Mouse (Mus musculus) stomach, embryonic 15.5 days (tissue): ENCODE measurements around the gene Vipr1. TPM values are rescaled to one million over a fixed set of nuclear protein-coding genes. Genes with fewer than 3 reads are reported as not detected.
A peak's percentile ranks its signal among the peaks of the same experiment; 100 is the strongest.

Source experiments
- ATAC-seq: fragments of 200-750 bp; cut with Nextera tagmentation; 2 replicates; pipeline ENCODE4 v1.8.0; 2017; ENCODE audit warnings: low read depth, moderate number of reproducible peaks, moderate TSS enrichment; ENCODE audit not compliant: insufficient read depth, low FRiP score
- H3K27ac ChIP-seq: fragments of 300-500 bp; sonication (generic); 2 replicates; pipeline ENCODE4 v1.5.1; 2015; ENCODE audit warnings: mild to moderate bottlenecking, inconsistent platforms
- H3K27me3 ChIP-seq: fragments of 300-500 bp; sonication (generic); replicated peaks from 2 replicates; pipeline ENCODE4 v1.6.1; 2015; ENCODE audit warnings: inconsistent platforms
- H3K36me3 ChIP-seq: fragments of 300-500 bp; sonication (generic); 2 replicates; pipeline ENCODE4 v1.6.1; 2015; ENCODE audit warnings: inconsistent platforms
- H3K4me1 ChIP-seq: fragments of 300-500 bp; sonication (generic); 2 replicates; pipeline ENCODE4 v1.6.1; 2015; ENCODE audit warnings: inconsistent platforms
- H3K4me2 ChIP-seq: fragments of 300-500 bp; sonication (generic); 2 replicates; pipeline ENCODE4 v1.6.1; 2015; ENCODE audit warnings: mild to moderate bottlenecking, inconsistent platforms
- H3K4me3 ChIP-seq: fragments of 300-500 bp; sonication (generic); replicated peaks from 2 replicates; pipeline ENCODE4 v1.5.1; 2015; ENCODE audit warnings: inconsistent platforms
- H3K9ac ChIP-seq: fragments of 300-500 bp; sonication (generic); 2 replicates; pipeline ENCODE4 v1.6.1; 2015; ENCODE audit warnings: inconsistent platforms
- H3K9me3 ChIP-seq: fragments of 300-500 bp; sonication (generic); 2 replicates; pipeline ENCODE4 v1.6.1; 2016; ENCODE audit warnings: inconsistent platforms
- WGBS: fragments of 180-500 bp; shearing (Covaris S2); methylation state at CpG from one replicate; pipeline ENCODE4 v1.1.7; 2015; 5-methylcytosine and 5-hydroxymethylcytosine counted together
- polyA plus RNA-seq: library from polyadenylated mRNA; unstranded; fragments of >200 nt; fragmentation: Nextera tagmentation; extraction: Ambion mirVana; gene quantifications from 2 replicates; pipeline ENCODE4 v1.2.1, GENCODE M21; 2015

Gene Vipr1
- polyA plus RNA-seq, 1 experiment from 2014 or later: 1.6 TPM

DNA sequence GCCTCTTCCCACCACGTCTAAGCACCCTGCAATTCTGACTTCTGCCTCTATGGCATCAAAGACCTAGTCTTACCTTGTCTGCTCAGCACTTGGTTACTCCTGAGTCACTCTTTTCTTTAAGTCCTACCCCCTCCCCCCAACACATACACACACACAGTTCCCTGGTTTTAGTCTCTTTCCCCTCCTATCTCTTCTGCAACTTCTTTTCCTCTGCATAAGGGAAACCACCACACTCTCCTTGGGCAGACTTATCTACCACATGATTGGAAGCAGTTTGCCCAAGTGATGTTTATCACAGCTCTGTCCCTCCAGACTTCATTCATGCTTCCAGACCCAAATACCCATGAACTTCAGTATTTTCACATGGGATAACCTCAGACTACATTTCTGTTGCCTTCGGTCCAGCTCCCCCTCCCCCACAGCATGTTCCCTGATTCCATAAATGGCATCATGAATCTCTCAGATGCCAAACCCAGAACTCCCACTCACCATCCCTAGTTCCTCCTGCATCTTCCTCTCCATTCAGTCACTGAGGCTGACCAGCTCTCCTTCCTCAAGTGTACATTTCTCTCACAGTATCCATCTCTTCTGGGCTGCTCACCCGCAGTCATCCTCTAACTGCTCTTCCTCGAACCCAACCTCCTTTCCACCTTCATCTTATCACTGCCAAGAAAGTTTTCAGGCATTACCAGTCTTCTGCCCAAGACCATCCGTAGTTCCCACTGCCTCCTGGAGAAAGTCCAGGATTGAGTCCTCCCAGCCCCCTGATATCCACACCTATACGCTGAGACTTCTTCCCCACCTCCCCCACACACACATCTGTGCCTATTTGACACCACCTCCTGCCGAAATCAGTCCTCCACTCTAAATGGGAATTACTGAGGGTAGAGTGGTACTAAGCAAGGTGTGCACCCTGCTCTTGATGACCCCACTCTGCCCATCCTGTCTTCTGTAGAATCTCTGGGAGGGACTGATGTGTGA, 66.3 kb downstream of the Vipr1 start:
- H3K36me3 ChIP-seq: peaks cover 14% of the 10 kb centered on the region; the same call in 1 of the 2 replicates
- peaks cover 31% of the 10 kb centered on the region for H3K4me1 ChIP-seq
- H3K4me3 ChIP-seq: no peak overlapping the region
- H3K9me3 ChIP-seq: no peaks in the 10 kb centered on the region
- H3K27ac ChIP-seq: no peak overlapping the region
- WGBS: 63% methylated on average over 7 of the region's 7 CpGs
- H3K4me2 ChIP-seq: no peak overlapping the region
- H3K27me3 ChIP-seq: no peaks in the 10 kb centered on the region
- H3K9ac ChIP-seq: no peak overlapping the region
- ATAC-seq: no peak

DNA sequence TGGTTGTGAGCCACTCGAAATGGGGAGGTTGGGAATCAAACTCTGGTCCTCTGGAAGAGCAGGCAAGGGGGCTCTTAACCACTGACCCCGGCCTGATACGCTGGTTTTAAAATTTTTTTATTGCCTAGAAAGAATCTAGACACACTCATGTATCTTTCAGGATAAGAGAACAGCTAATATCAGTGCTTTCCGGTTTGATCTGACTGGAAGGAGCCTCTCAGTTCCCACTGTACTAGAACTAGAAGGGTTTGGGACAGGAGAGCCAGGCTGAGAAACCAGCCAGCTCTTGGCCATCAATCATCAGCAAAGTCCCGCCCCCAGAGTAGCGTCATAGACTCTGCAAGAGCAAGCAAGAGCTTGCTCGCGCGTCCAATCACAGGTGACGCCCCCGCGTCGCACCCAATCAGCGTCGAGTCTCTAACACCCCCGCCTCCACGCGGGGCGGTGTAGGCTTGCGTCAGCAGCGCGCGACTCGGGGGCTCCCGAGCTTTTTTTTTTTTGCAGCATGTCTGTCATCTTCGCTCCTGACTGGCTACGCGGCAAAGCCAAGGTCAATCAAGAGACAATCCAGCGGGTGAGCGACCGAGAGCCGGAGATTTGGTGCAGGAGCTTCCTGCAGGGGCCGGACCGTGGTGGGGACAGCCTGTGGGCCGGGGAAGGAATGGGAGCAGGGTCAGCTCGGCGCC, 67.5 kb downstream of the Vipr1 start, which contains the start of gene Ss18l2:
TSS of gene Ss18l2 (plus strand) at position 432 of the 686 bp plus-strand sequence.
- Histone ChIP-seq H3K36me3 (peaks cover 14% of the 10 kb centered on the region; the same call in 1 of the 2 replicates), H3K27ac (peak within 1 kb of the TSS; percentile 98), H3K4me3 (peak within 1 kb of the TSS; percentile 95), H3K4me2 (peak within 1 kb of the TSS; percentile 79), H3K4me1 (peaks cover 25% of the 10 kb centered on the region), H3K9me3 (no peaks in the 10 kb centered on the region), H3K9ac (peak within 1 kb of the TSS; percentile 99), H3K27me3 (no peaks in the 10 kb centered on the region)
- ATAC-seq: peak; percentile 98
- WGBS: 3% methylated on average over 37 of the region's 37 CpGs

GRCm38 (mm10) chr9:121710584-121710975, 68.1 kb downstream of the Vipr1 start:
- WGBS: 0% methylated on average over 18 of the region's 18 CpGs
- Histone ChIP-seq H3K36me3 (peaks cover 14% of the 10 kb centered on the region; the same call in 1 of the 2 replicates), H3K27me3 (no peaks in the 10 kb centered on the region), H3K4me3 (peak overlapping the region; percentile 95), H3K4me2 (peak overlapping the region; percentile 79), H3K27ac (peak overlapping the region; percentile 98), H3K9ac (peak overlapping the region; percentile 99), H3K9me3 (no peaks in the 10 kb centered on the region), H3K4me1 (peaks cover 19% of the 10 kb centered on the region)
- peak; percentile 34; the same call in 1 of the 2 replicates for ATAC-seq

DNA sequence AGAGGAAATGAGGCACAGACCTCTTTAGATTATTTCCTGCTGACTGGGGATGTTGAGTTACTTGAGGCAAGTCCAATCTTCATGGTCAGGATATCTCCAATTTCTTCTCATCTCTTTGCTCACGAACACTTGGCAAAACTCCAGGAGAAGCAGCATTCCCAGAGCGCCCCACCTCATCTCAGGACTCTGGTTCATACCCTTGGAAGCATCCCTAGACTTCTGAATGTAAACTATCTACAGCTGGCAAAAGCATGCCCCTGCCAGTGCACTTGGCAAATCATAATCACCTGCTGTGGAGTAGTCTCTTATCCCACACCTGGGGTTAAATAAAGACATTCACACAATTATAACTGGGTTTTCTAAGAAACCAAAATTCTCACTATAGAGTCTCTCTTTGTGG, 74.5 kb downstream of the Vipr1 start:
- ATAC-seq: no peak
- Histone ChIP-seq H3K27ac (no peak overlapping the region), H3K27me3 (no peaks in the 10 kb centered on the region), H3K4me2 (no peak overlapping the region), H3K9me3 (no peaks in the 10 kb centered on the region), H3K9ac (no peak overlapping the region), H3K4me3 (no peak overlapping the region), H3K36me3 (peaks cover 14% of the 10 kb centered on the region; the same call in 1 of the 2 replicates), H3K4me1 (peaks cover 5% of the 10 kb centered on the region)
- 78% methylated on average over 2 of the region's 2 CpGs for WGBS

- H3K36me3 ChIP-seq: 0 out of 2 replicates have a peak, but pooled peaks cover 5% of the 10 kb centered on the region
- 65% methylated on average over 15 of the region's 15 CpGs for WGBS
Measured at GRCm38 (mm10) chr9:121718070-121718705, 75.7 kb downstream of the Vipr1 start.

DNA sequence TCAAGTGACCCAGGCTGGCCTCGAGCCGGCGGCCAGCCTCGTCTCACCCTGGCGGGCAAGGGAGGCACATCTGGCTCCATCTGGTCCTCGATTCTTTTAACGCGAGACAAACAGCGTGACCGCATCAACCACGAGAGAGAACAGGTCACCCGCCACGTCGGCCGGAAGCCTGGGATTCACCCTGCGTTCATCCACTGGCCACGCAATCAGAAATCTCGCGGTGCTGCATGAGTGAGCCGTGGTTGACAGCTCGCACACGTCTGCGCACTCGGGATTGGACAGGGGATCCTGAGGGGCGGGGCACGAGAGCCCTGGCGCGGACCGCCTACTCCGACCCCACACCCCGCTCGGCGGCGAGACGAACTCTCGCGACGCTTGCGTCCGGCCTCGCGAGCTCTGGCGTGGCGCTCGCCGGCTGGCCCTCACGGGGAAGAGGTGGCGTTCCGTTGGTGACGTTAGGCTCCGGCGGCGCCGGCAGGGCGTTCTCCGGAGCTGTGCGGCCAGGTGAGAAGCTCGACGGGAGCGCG, 76.3 kb downstream of the Vipr1 start, which contains the start of gene Nktr:
TSS of gene Nktr (plus strand) at position 378 of the 527 bp plus-strand sequence.
- peak within 1 kb of the TSS; percentile 88 for H3K4me2 ChIP-seq
- ATAC-seq: peak; percentile 99
- H3K27me3 ChIP-seq: no peaks in the 10 kb centered on the region
- peaks cover 3% of the 10 kb centered on the region for H3K4me1 ChIP-seq
- peak within 1 kb of the TSS; percentile 87 for H3K4me3 ChIP-seq
- no peaks in the 10 kb centered on the region for H3K9me3 ChIP-seq
- peak within 1 kb of the TSS; percentile 94 for H3K9ac ChIP-seq
- no peaks in the 10 kb centered on the region for H3K36me3 ChIP-seq
- WGBS: under 1% methylated on average over 61 of the region's 61 CpGs
- peak within 1 kb of the TSS; percentile 92 for H3K27ac ChIP-seq

More at GRCm38 (mm10) chr9:121718070-121718705, 75.7 kb downstream of the Vipr1 start:
- Histone ChIP-seq H3K27me3 (no peaks in the 10 kb centered on the region), H3K9ac (peak overlapping the region; percentile 42), H3K9me3 (no peaks in the 10 kb centered on the region), H3K4me1 (peaks cover 3% of the 10 kb centered on the region), H3K4me3 (peak overlapping the region; percentile 87), H3K27ac (peak overlapping the region; percentile 92), H3K4me2 (peak overlapping the region; percentile 64)
- no peak for ATAC-seq

DNA sequence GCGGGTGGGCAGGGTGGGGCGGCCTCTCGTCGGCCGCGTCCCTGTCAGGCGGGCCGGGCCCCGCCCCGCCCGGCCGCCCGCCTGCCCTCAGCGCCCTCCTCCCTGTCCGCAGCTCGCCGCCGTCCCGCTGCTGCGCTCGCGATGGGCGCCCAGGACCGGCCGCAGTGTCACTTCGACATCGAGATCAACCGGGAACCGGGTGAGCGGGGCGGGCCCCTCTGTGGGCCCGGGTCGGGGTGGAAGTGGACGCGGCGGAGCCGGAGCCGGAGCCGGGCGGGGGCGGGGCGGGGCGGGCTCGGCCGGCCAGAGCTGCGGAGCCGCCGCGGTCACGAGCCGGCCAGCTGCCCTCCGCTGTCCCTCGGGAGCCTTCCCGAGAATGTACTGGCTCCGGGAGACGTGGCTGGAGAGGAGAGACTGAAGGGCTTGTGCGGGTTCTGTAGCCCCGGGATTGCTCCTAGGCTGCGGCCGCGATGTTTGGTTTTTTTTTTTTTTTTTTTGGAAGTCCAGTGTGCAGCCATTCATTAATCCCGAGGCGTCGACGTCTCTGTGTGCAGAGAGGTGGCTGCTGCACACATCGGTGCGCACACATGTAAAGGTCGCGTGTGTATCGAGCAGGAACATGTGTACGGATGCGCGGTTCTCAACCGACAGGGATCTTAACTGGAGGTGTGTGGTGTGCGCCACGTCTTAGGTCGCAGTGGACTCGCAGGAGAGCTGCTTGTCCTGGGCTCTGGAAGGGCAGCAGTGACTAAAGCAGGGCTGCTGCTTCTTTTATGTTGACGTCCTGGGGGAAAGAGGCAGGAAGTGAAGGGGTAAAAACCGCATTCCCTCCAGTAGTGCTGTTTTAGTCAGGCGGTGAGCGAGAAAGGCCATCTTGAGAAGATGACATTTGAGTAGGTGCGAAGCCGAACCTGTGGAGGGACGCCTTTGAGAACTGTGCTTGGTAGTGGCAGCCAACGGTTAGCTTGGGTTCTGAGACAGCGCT, 77.1 kb downstream of the Vipr1 start:
- Histone ChIP-seq H3K4me1 (peaks cover 3% of the 10 kb centered on the region), H3K4me3 (peak overlapping the region; percentile 87), H3K36me3 (no peaks in the 10 kb centered on the region), H3K9me3 (no peaks in the 10 kb centered on the region), H3K4me2 (peak overlapping the region; percentile 88), H3K27ac (peak overlapping the region; percentile 92), H3K27me3 (no peaks in the 10 kb centered on the region), H3K9ac (peak overlapping the region; percentile 94)
- peak; percentile 29; the same call in 1 of the 2 replicates for ATAC-seq
- under 1% methylated on average over 62 of the region's 87 CpGs for WGBS

Other genes with a start within 250 kb of the Vipr1 start
- gene Cck, start 147.0 kb upstream of the Vipr1 start, polyA plus RNA-seq: 8.1 and 12.1 TPM in 2 replicates
- gene Lyzl4, start 620 bp upstream of the Vipr1 start, polyA plus RNA-seq: 0.17 and 0.23 TPM in 2 replicates
- 10.2 and 12.2 TPM in 2 replicates for gene Sec22c, start 62.8 kb downstream of the Vipr1 start, polyA plus RNA-seq
- gene Ss18l2, start 67.6 kb downstream of the Vipr1 start, polyA plus RNA-seq: 123 and 127 TPM in 2 replicates
- gene Nktr, start 76.5 kb downstream of the Vipr1 start, polyA plus RNA-seq: 60.2 and 62.0 TPM in 2 replicates
- gene Zfp651, start 116.6 kb downstream of the Vipr1 start, polyA plus RNA-seq: 18.9 and 20.8 TPM in 2 replicates
- 0.59 and 0.70 TPM in 2 replicates for gene Klhl40, start 134.9 kb downstream of the Vipr1 start, polyA plus RNA-seq
- gene Hhatl, start 149.8 kb downstream of the Vipr1 start, polyA plus RNA-seq: 1.2 and 1.9 TPM in 2 replicates
- 0.46 and 0.77 TPM in 2 replicates for gene Ccdc13, start 196.7 kb downstream of the Vipr1 start, polyA plus RNA-seq
- 241 and 244 TPM in 2 replicates for gene Higd1a, start 215.6 kb downstream of the Vipr1 start, polyA plus RNA-seq